Mouse (Mus musculus) yolk sac, embryonic 10.5 days (tissue): ENCODE measurements around the gene Gm9833.
"Not testable (repeated sequence)": the region's sequence is repeated elsewhere in the genome, so short reads cannot be mapped to it uniquely, and the experiment has no call there.

Source experiments
- DNase-seq: peaks from one replicate; pipeline ENCODE4 v3.0.0-alpha.2; 2017; ENCODE audit warnings: low spot score

Gm9833 gene

GRCm38 (mm10) chr3:10087994-10088393, at the start of gene Gm9833:
Gene Gm9833, plus strand, starts transcription at chr3:10088110.
- DNase-seq = not testable (repeated sequence)

GRCm38 (mm10) chr3:10070070-10070469, 17.8 kb upstream of the Gm9833 start:
- DNase-seq = no peak

GRCm38 (mm10) chr3:10075826-10076225, 12.1 kb upstream of the Gm9833 start:
- no peak for DNase-seq

GRCm38 (mm10) chr3:10077096-10077841, 10.6 kb upstream of the Gm9833 start:
- DNase-seq = no peak

GRCm38 (mm10) chr3:10078113-10078512, 9.8 kb upstream of the Gm9833 start:
- no peak for DNase-seq

GRCm38 (mm10) chr3:10081336-10081735, 6.6 kb upstream of the Gm9833 start:
- no peak for DNase-seq

GRCm38 (mm10) chr3:10081911-10082541, 5.9 kb upstream of the Gm9833 start:
- peak; percentile 11 for DNase-seq

GRCm38 (mm10) chr3:10082545-10083062, 5.3 kb upstream of the Gm9833 start:
- no peak for DNase-seq

GRCm38 (mm10) chr3:10084102-10084501, 3.8 kb upstream of the Gm9833 start:
- no peak for DNase-seq

GRCm38 (mm10) chr3:10085396-10086119, 2.4 kb upstream of the Gm9833 start:
- no peak for DNase-seq

GRCm38 (mm10) chr3:10087511-10087910, 399 bp upstream of the Gm9833 start:
- DNase-seq = no peak

GRCm38 (mm10) chr3:10091616-10092140, 3.8 kb downstream of the Gm9833 start:
- no peak for DNase-seq

GRCm38 (mm10) chr3:10092499-10092898, 4.6 kb downstream of the Gm9833 start:
- peak; percentile 11 for DNase-seq

GRCm38 (mm10) chr3:10092914-10093313, 5.0 kb downstream of the Gm9833 start:
- no peak for DNase-seq

- no peak for DNase-seq
Observed at GRCm38 (mm10) chr3:10095076-10095622, 7.2 kb downstream of the Gm9833 start.

GRCm38 (mm10) chr3:10099756-10100155, 11.8 kb downstream of the Gm9833 start:
- no peak for DNase-seq

GRCm38 (mm10) chr3:10111570-10111969, 23.7 kb downstream of the Gm9833 start:
- no peak for DNase-seq

- no peak for DNase-seq
Observed at GRCm38 (mm10) chr3:10112196-10112595, 24.3 kb downstream of the Gm9833 start.

- no peak for DNase-seq
Observed at GRCm38 (mm10) chr3:10112660-10113059, 24.8 kb downstream of the Gm9833 start.

GRCm38 (mm10) chr3:10116531-10116930, 28.6 kb downstream of the Gm9833 start:
- DNase-seq = no peak

- no peak for DNase-seq
Observed at GRCm38 (mm10) chr3:10121232-10121631, 33.3 kb downstream of the Gm9833 start.
